Mouse (Mus musculus): Measurements from ENCODE around the gene Neurl1b. TPM values are rescaled to one million over a fixed set of nuclear protein-coding genes. Genes with fewer than 3 reads are reported as not detected.

The Neurl1b gene
- polyA plus RNA-seq, 1 experiment from 2014 or later: 2.3 TPM

- Histone ChIP-seq H3K4me1 (ENCODE audit: control insufficient read depth, insufficient read depth, low read length) (peaks cover 2% of the 10 kb centered on the region; the same call in 1 of the 2 replicates), H3K9ac (ENCODE audit: low read depth, low read length) (no peak overlapping the region), H3K4me3 (ENCODE audit: low read depth, low read length) (no peak overlapping the region), H3K36me3 (ENCODE audit: control insufficient read depth, insufficient read depth, low read length) (no peaks in the 10 kb centered on the region), H3K9me3 (replicated peaks; ENCODE audit: control insufficient read depth, low read length, poor library complexity, severe bottlenecking) (no peaks in the 10 kb centered on the region), H3K4me2 (ENCODE audit: low read length) (no peak overlapping the region), H3K27me3 (ENCODE audit: control insufficient read depth, insufficient read depth, low read depth, low read length) (peaks cover under 1% of the 10 kb centered on the region; the same call in 1 of the 2 replicates), H3K27ac (ENCODE audit: low read length) (no peak overlapping the region)
- WGBS: 68% methylated on average over 7 of the region's 7 CpGs
- no peak for ATAC-seq
Observed at GRCm38 (mm10) chr17:26458049-26458448, 43.4 kb downstream of the Neurl1b start.

DNA sequence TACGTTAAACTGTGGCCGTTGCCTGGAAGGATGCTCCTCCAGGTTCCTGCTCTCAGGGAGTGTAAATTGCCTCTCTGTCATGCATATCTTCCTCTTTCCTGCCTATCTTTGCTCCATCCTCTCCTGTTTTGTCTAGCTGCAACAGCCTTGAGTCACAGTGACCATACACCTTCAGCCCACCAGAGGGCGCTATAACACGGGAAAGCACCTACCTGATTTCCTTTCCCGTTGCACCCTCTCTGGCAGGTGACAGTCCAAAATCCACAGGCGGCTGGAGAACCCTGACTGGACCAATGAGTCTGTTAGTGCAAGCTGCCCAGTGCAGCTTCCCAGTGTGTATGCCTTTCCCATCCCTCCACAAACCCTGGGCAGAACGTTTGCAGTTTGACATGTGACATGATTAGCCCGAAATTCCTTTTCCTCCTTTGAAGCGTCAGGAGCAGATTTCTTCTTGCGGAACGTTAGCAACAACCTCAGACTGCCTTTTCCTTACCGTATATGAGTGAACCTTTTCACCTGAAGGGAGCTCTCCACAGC, 48.1 kb downstream of the Neurl1b start:
- Histone ChIP-seq H3K27me3 (ENCODE audit: control insufficient read depth, insufficient read depth, low read depth, low read length) (peaks cover 7% of the 10 kb centered on the region; the same call in 1 of the 2 replicates), H3K9ac (ENCODE audit: low read depth, low read length) (no peak overlapping the region; the same call in 1 of the 2 replicates), H3K4me1 (ENCODE audit: control insufficient read depth, insufficient read depth, low read length) (peaks cover 6% of the 10 kb centered on the region), H3K9me3 (replicated peaks; ENCODE audit: control insufficient read depth, low read length, poor library complexity, severe bottlenecking) (no peaks in the 10 kb centered on the region), H3K4me3 (ENCODE audit: low read depth, low read length) (no peak overlapping the region), H3K36me3 (ENCODE audit: control insufficient read depth, insufficient read depth, low read length) (no peaks in the 10 kb centered on the region), H3K27ac (ENCODE audit: low read length) (no peak overlapping the region), H3K4me2 (ENCODE audit: low read length) (peak overlapping the region; percentile 36)
- no peak; the same call in 1 of the 2 replicates for ATAC-seq
- 27% methylated on average over 12 of the region's 12 CpGs for WGBS

- Histone ChIP-seq H3K27ac (ENCODE audit: low read length) (no peak overlapping the region), H3K9me3 (replicated peaks; ENCODE audit: control insufficient read depth, low read length, poor library complexity, severe bottlenecking) (no peaks in the 10 kb centered on the region), H3K4me1 (ENCODE audit: control insufficient read depth, insufficient read depth, low read length) (peaks cover 6% of the 10 kb centered on the region), H3K27me3 (ENCODE audit: control insufficient read depth, insufficient read depth, low read depth, low read length) (peaks cover 7% of the 10 kb centered on the region; the same call in 1 of the 2 replicates), H3K4me2 (ENCODE audit: low read length) (no peak overlapping the region), H3K9ac (ENCODE audit: low read depth, low read length) (no peak overlapping the region), H3K36me3 (ENCODE audit: control insufficient read depth, insufficient read depth, low read length) (no peaks in the 10 kb centered on the region), H3K4me3 (ENCODE audit: low read depth, low read length) (no peak overlapping the region)
- 87% methylated on average over 5 of the region's 5 CpGs for WGBS
- ATAC-seq: no peak
Observed at GRCm38 (mm10) chr17:26463432-26463831, 48.8 kb downstream of the Neurl1b start.

GRCm38 (mm10) chr17:26463984-26464383, 49.4 kb downstream of the Neurl1b start:
- no peak overlapping the region for H3K27ac ChIP-seq (ENCODE audit: low read length)
- 45% methylated on average over 4 of the region's 4 CpGs for WGBS
- H3K4me3 ChIP-seq (ENCODE audit: low read depth, low read length): no peak overlapping the region
- H3K9me3 ChIP-seq (replicated peaks; ENCODE audit: control insufficient read depth, low read length, poor library complexity, severe bottlenecking): no peaks in the 10 kb centered on the region
- H3K36me3 ChIP-seq (ENCODE audit: control insufficient read depth, insufficient read depth, low read length): no peaks in the 10 kb centered on the region
- H3K4me1 ChIP-seq (ENCODE audit: control insufficient read depth, insufficient read depth, low read length): peaks cover 6% of the 10 kb centered on the region
- no peak overlapping the region for H3K4me2 ChIP-seq (ENCODE audit: low read length)
- H3K27me3 ChIP-seq (ENCODE audit: control insufficient read depth, insufficient read depth, low read depth, low read length): peaks cover 7% of the 10 kb centered on the region; the same call in 1 of the 2 replicates
- no peak overlapping the region; the same call in 1 of the 2 replicates for H3K9ac ChIP-seq (ENCODE audit: low read depth, low read length)
- ATAC-seq: no peak

GRCm38 (mm10) chr17:26464481-26464880, 49.9 kb downstream of the Neurl1b start:
- H3K27ac ChIP-seq (ENCODE audit: low read length): no peak overlapping the region
- no peak for ATAC-seq
- whole genome bisulfite sequencing: 85% methylated on average over 9 of the region's 9 CpGs
- peaks cover 7% of the 10 kb centered on the region; the same call in 1 of the 2 replicates for H3K27me3 ChIP-seq (ENCODE audit: control insufficient read depth, insufficient read depth, low read depth, low read length)
- no peaks in the 10 kb centered on the region for H3K9me3 ChIP-seq (replicated peaks; ENCODE audit: control insufficient read depth, low read length, poor library complexity, severe bottlenecking)
- H3K36me3 ChIP-seq (ENCODE audit: control insufficient read depth, insufficient read depth, low read length): no peaks in the 10 kb centered on the region
- H3K4me1 ChIP-seq (ENCODE audit: control insufficient read depth, insufficient read depth, low read length): peaks cover 6% of the 10 kb centered on the region
- no peak overlapping the region for H3K4me2 ChIP-seq (ENCODE audit: low read length)
- no peak overlapping the region for H3K9ac ChIP-seq (ENCODE audit: low read depth, low read length)
- no peak overlapping the region for H3K4me3 ChIP-seq (ENCODE audit: low read depth, low read length)

GRCm38 (mm10) chr17:26464972-26465371, 50.3 kb downstream of the Neurl1b start:
- no peak overlapping the region for H3K27ac ChIP-seq (ENCODE audit: low read length)
- H3K4me3 ChIP-seq (ENCODE audit: low read depth, low read length): no peak overlapping the region
- no peaks in the 10 kb centered on the region for H3K36me3 ChIP-seq (ENCODE audit: control insufficient read depth, insufficient read depth, low read length)
- ATAC-seq: no peak
- H3K4me1 ChIP-seq (ENCODE audit: control insufficient read depth, insufficient read depth, low read length): peaks cover 6% of the 10 kb centered on the region
- H3K27me3 ChIP-seq (ENCODE audit: control insufficient read depth, insufficient read depth, low read depth, low read length): peaks cover 7% of the 10 kb centered on the region; the same call in 1 of the 2 replicates
- no peaks in the 10 kb centered on the region for H3K9me3 ChIP-seq (replicated peaks; ENCODE audit: control insufficient read depth, low read length, poor library complexity, severe bottlenecking)
- no peak overlapping the region for H3K4me2 ChIP-seq (ENCODE audit: low read length)
- 72% methylated on average over 7 of the region's 7 CpGs for WGBS
- 0 out of 2 replicates have a peak overlapping the region, but pooled peaks have one; percentile 6 for H3K9ac ChIP-seq (ENCODE audit: low read depth, low read length)

DNA sequence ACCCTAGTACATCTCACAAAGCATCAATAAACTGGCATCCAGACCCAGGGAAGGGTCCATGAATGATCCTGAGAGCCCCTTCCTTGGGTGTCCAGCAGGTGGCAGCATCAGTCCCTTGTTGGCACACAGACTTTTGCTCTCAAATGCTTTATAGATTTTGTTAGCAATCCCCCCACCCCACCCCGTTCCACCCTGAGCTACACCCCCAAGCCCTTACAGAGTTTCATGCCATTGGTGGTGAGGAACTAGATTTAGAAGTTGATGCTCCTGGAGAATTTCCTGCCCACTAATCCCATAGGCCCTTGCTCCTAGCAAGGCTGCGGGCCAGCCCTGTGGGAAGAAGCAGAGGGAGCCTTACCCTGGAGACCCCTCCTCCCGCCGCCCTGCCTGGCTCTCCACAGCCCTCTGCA, 52.1 kb downstream of the Neurl1b start:
- Histone ChIP-seq H3K4me2 (ENCODE audit: low read length) (peak overlapping the region; percentile 39), H3K9ac (ENCODE audit: low read depth, low read length) (0 out of 2 replicates have a peak overlapping the region, but pooled peaks have one; percentile 30), H3K4me3 (ENCODE audit: low read depth, low read length) (no peak overlapping the region), H3K9me3 (replicated peaks; ENCODE audit: control insufficient read depth, low read length, poor library complexity, severe bottlenecking) (no peaks in the 10 kb centered on the region), H3K4me1 (ENCODE audit: control insufficient read depth, insufficient read depth, low read length) (peaks cover 6% of the 10 kb centered on the region), H3K36me3 (ENCODE audit: control insufficient read depth, insufficient read depth, low read length) (no peaks in the 10 kb centered on the region), H3K27me3 (ENCODE audit: control insufficient read depth, insufficient read depth, low read depth, low read length) (peaks cover 7% of the 10 kb centered on the region; the same call in 1 of the 2 replicates), H3K27ac (ENCODE audit: low read length) (no peak overlapping the region)
- under 1% methylated on average over 4 of the region's 4 CpGs for WGBS
- ATAC-seq: peak; percentile 43; the same call in 1 of the 2 replicates

DNA sequence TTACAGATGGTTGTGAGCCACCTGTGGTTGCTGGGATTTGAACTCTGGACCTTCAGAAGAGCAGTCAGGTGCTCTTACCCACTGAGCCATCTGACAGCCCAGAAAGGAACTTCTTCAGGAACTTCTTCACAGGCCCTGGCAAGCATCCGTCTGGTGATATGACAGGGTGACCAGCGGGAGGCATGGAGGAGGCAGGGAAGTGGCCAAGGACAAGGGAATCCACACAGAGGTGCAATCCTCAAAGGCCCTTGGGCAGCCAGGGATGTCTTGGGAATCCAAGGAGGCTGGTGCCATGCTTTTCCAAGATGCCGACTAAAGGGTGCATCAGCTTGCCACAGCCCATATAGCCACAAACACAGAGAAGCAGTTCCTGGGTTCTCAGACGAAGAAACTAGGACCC, 53.0 kb downstream of the Neurl1b start:
- ATAC-seq: no peak
- 74% methylated on average over 4 of the region's 4 CpGs for WGBS
- H3K27ac ChIP-seq (ENCODE audit: low read length): no peak overlapping the region
- peaks cover 6% of the 10 kb centered on the region for H3K4me1 ChIP-seq (ENCODE audit: control insufficient read depth, insufficient read depth, low read length)
- H3K27me3 ChIP-seq (ENCODE audit: control insufficient read depth, insufficient read depth, low read depth, low read length): peaks cover 7% of the 10 kb centered on the region; the same call in 1 of the 2 replicates
- no peak overlapping the region for H3K4me3 ChIP-seq (ENCODE audit: low read depth, low read length)
- H3K36me3 ChIP-seq (ENCODE audit: control insufficient read depth, insufficient read depth, low read length): no peaks in the 10 kb centered on the region
- no peak overlapping the region for H3K9ac ChIP-seq (ENCODE audit: low read depth, low read length)
- no peak overlapping the region for H3K4me2 ChIP-seq (ENCODE audit: low read length)
- H3K9me3 ChIP-seq (replicated peaks; ENCODE audit: control insufficient read depth, low read length, poor library complexity, severe bottlenecking): no peaks in the 10 kb centered on the region

- Histone ChIP-seq H3K4me1 (ENCODE audit: control insufficient read depth, insufficient read depth, low read length) (peaks cover 3% of the 10 kb centered on the region), H3K4me3 (ENCODE audit: low read depth, low read length) (no peak overlapping the region), H3K27ac (ENCODE audit: low read length) (no peak overlapping the region), H3K9me3 (replicated peaks; ENCODE audit: control insufficient read depth, low read length, poor library complexity, severe bottlenecking) (no peaks in the 10 kb centered on the region), H3K9ac (ENCODE audit: low read depth, low read length) (no peak overlapping the region), H3K36me3 (ENCODE audit: control insufficient read depth, insufficient read depth, low read length) (no peaks in the 10 kb centered on the region), H3K27me3 (ENCODE audit: control insufficient read depth, insufficient read depth, low read depth, low read length) (0 out of 2 replicates have a peak, but pooled peaks cover 5% of the 10 kb centered on the region), H3K4me2 (ENCODE audit: low read length) (no peak overlapping the region)
- WGBS: 85% methylated on average over 13 of the region's 13 CpGs
- ATAC-seq: no peak
Observed at GRCm38 (mm10) chr17:26468102-26468894, 53.7 kb downstream of the Neurl1b start.

Data from midbrain, embryonic 16.5 days (tissue).